Mouse (Mus musculus) midbrain, embryonic 13.5 days (tissue): Measurements from ENCODE around the gene Gm10401. TPM values are rescaled to one million over a fixed set of nuclear protein-coding genes. Genes with fewer than 3 reads are reported as not detected.
"Not testable (repeated sequence)": the region's sequence is repeated elsewhere in the genome, so short reads cannot be mapped to it uniquely, and the experiment has no call there.

ENCODE experiments used
- ATAC-seq: fragments of 200-750 bp; cut with Nextera tagmentation; 2 replicates; pipeline ENCODE4 v1.8.0; 2017; ENCODE audit warnings: mild to moderate bottlenecking, moderate TSS enrichment, moderate library complexity
- H3K27ac ChIP-seq: fragments of 300-500 bp; sonication (generic); 2 replicates; pipeline ENCODE4 v1.5.1; 2015; ENCODE audit warnings: inconsistent platforms, mild to moderate bottlenecking, moderate library complexity
- H3K27me3 ChIP-seq: fragments of 300-500 bp; sonication (generic); 2 replicates; pipeline ENCODE4 v1.6.1; 2015; ENCODE audit warnings: mild to moderate bottlenecking, inconsistent platforms
- H3K36me3 ChIP-seq: fragments of 300-500 bp; sonication (generic); 2 replicates; pipeline ENCODE4 v1.6.1; 2015; ENCODE audit warnings: mild to moderate bottlenecking, inconsistent platforms
- H3K4me1 ChIP-seq: fragments of 300-500 bp; sonication (generic); replicated peaks from 2 replicates; pipeline ENCODE4 v1.6.1; 2015; ENCODE audit warnings: inconsistent platforms
- H3K4me2 ChIP-seq: fragments of 300-500 bp; sonication (generic); replicated peaks from 2 replicates; pipeline ENCODE4 v1.6.1; 2015; ENCODE audit warnings: moderate library complexity, mild to moderate bottlenecking, inconsistent platforms
- H3K4me3 ChIP-seq: fragments of 300-500 bp; sonication (generic); replicated peaks from 2 replicates; pipeline ENCODE4 v1.5.1; 2015; ENCODE audit warnings: mild to moderate bottlenecking, inconsistent platforms
- H3K9ac ChIP-seq: fragments of 300-500 bp; sonication (generic); replicated peaks from 2 replicates; pipeline ENCODE4 v1.6.1; 2015; ENCODE audit warnings: mild to moderate bottlenecking, inconsistent platforms
- H3K9me3 ChIP-seq: fragments of 300-500 bp; sonication (generic); 2 replicates; pipeline ENCODE4 v1.6.1; 2016; ENCODE audit warnings: mild to moderate bottlenecking, inconsistent platforms
- WGBS: fragments of 180-500 bp; shearing (Covaris S2); methylation state at CpG from one replicate; pipeline ENCODE4 v1.1.7; 2015; 5-methylcytosine and 5-hydroxymethylcytosine counted together
- polyA plus RNA-seq: library from polyadenylated mRNA; unstranded; fragments of >200 nt; fragmentation: Nextera tagmentation; extraction: Ambion mirVana; gene quantifications from 2 replicates; pipeline ENCODE4 v1.2.1, GENCODE M21; 2015

Gm10401 gene
- polyA plus RNA-seq, 1 experiment from 2014 or later, result 41.9 TPM

- ATAC-seq, result no peak
- Histone ChIP-seq H3K4me1 (peaks cover 26% of the 10 kb centered on the region), H3K27me3 (no peaks in the 10 kb centered on the region), H3K4me3 (no peak overlapping the region), H3K9ac (no peak overlapping the region), H3K36me3 (peaks cover 52% of the 10 kb centered on the region), H3K4me2 (no peak overlapping the region), H3K9me3 (no peaks in the 10 kb centered on the region), H3K27ac (no peak overlapping the region)
- 93% methylated on average over 8 of the region's 8 CpGs for WGBS
These were observed 16.4 kb upstream of the Gm10401 start for GRCm38 (mm10) chr5:115114501-115114900.

- Histone ChIP-seq H3K4me3 (no peak overlapping the region), H3K4me1 (peaks cover 13% of the 10 kb centered on the region; the same call in 1 of the 2 replicates), H3K27ac (no peak overlapping the region), H3K9ac (no peak overlapping the region), H3K27me3 (no peaks in the 10 kb centered on the region), H3K4me2 (no peak overlapping the region), H3K9me3 (no peaks in the 10 kb centered on the region), H3K36me3 (peaks cover 52% of the 10 kb centered on the region)
- no peak for ATAC-seq
- WGBS, result 96% methylated on average over 12 of the region's 12 CpGs
These were observed 15.1 kb upstream of the Gm10401 start for GRCm38 (mm10) chr5:115113244-115113643.

GRCm38 (mm10) chr5:115111156-115111555 lies 13.1 kb upstream of the Gm10401 start:
- Histone ChIP-seq H3K4me3 (no peak overlapping the region), H3K4me2 (no peak overlapping the region), H3K9ac (no peak overlapping the region), H3K27me3 (no peaks in the 10 kb centered on the region), H3K9me3 (no peaks in the 10 kb centered on the region), H3K4me1 (peaks cover 13% of the 10 kb centered on the region; the same call in 1 of the 2 replicates), H3K27ac (no peak overlapping the region), H3K36me3 (peaks cover 44% of the 10 kb centered on the region)
- no peak for ATAC-seq
- 88% methylated on average over 8 of the region's 8 CpGs for WGBS

- H3K27ac ChIP-seq, H3K9me3 ChIP-seq, H3K4me1 ChIP-seq, H3K27me3 ChIP-seq, H3K4me2 ChIP-seq, H3K9ac ChIP-seq, ATAC-seq, H3K4me3 ChIP-seq: not testable (repeated sequence)
- peaks cover 33% of the 10 kb centered on the region for H3K36me3 ChIP-seq
- 95% methylated on average over 23 of the region's 23 CpGs for WGBS
These were observed 5.2 kb upstream of the Gm10401 start for GRCm38 (mm10) chr5:115103253-115103652.

GRCm38 (mm10) chr5:115102231-115102630 lies 4.1 kb upstream of the Gm10401 start:
- WGBS, result 91% methylated on average over 2 of the region's 2 CpGs
- Histone ChIP-seq H3K36me3 (peaks cover 43% of the 10 kb centered on the region), H3K9ac (no peak overlapping the region), H3K4me1 (no peaks in the 10 kb centered on the region), H3K4me3 (no peak overlapping the region), H3K27me3 (no peaks in the 10 kb centered on the region), H3K4me2 (no peak overlapping the region), H3K9me3 (no peaks in the 10 kb centered on the region), H3K27ac (no peak overlapping the region)
- ATAC-seq, result no peak

GRCm38 (mm10) chr5:115100473-115100872 lies 2.4 kb upstream of the Gm10401 start:
- peaks cover 58% of the 10 kb centered on the region for H3K36me3 ChIP-seq
- no peak for ATAC-seq

GRCm38 (mm10) chr5:115099991-115100390 lies 1.9 kb upstream of the Gm10401 start:
- Histone ChIP-seq H3K36me3 (peaks cover 63% of the 10 kb centered on the region), H3K4me2 (no peak overlapping the region), H3K27me3 (no peaks in the 10 kb centered on the region), H3K9ac (no peak overlapping the region), H3K27ac (no peak overlapping the region), H3K4me1 (no peaks in the 10 kb centered on the region), H3K9me3 (no peaks in the 10 kb centered on the region), H3K4me3 (no peak overlapping the region)
- 87% methylated on average over 9 of the region's 9 CpGs for WGBS
- ATAC-seq, result no peak

More at GRCm38 (mm10) chr5:115100473-115100872, 2.4 kb upstream of the Gm10401 start:
- H3K9ac ChIP-seq, result no peak overlapping the region
- WGBS, result 88% methylated on average over 6 of the region's 6 CpGs
- H3K4me3 ChIP-seq, result no peak overlapping the region
- no peak overlapping the region for H3K27ac ChIP-seq
- no peaks in the 10 kb centered on the region for H3K27me3 ChIP-seq
- H3K9me3 ChIP-seq, result no peaks in the 10 kb centered on the region
- no peaks in the 10 kb centered on the region for H3K4me1 ChIP-seq
- no peak overlapping the region for H3K4me2 ChIP-seq

- H3K9me3 ChIP-seq, result no peaks in the 10 kb centered on the region
- H3K36me3 ChIP-seq, result peaks cover 67% of the 10 kb centered on the region
- H3K27ac ChIP-seq, result no peak overlapping the region
- H3K27me3 ChIP-seq, result no peaks in the 10 kb centered on the region
- 85% methylated on average over 5 of the region's 5 CpGs for WGBS
- H3K4me3 ChIP-seq, result no peak overlapping the region
- H3K4me2 ChIP-seq, result no peak overlapping the region
- H3K9ac ChIP-seq, result no peak overlapping the region
- ATAC-seq, result no peak
- no peaks in the 10 kb centered on the region for H3K4me1 ChIP-seq
These were observed 1.4 kb upstream of the Gm10401 start for GRCm38 (mm10) chr5:115099530-115099929.

GRCm38 (mm10) chr5:115091776-115092175 lies 6.3 kb downstream of the Gm10401 start:
- ATAC-seq, result no peak
- no peak overlapping the region for H3K4me3 ChIP-seq
- no peaks in the 10 kb centered on the region for H3K27me3 ChIP-seq
- H3K27ac ChIP-seq, result no peak overlapping the region
- no peaks in the 10 kb centered on the region for H3K4me1 ChIP-seq
- 92% methylated on average over 6 of the region's 6 CpGs for WGBS
- peaks cover 84% of the 10 kb centered on the region for H3K36me3 ChIP-seq
- no peak overlapping the region for H3K9ac ChIP-seq
- H3K9me3 ChIP-seq, result no peaks in the 10 kb centered on the region
- no peak overlapping the region for H3K4me2 ChIP-seq

- H3K4me2 ChIP-seq, result no peak overlapping the region
- 82% methylated on average over 3 of the region's 3 CpGs for WGBS
- ATAC-seq, result no peak
These were observed 7.1 kb downstream of the Gm10401 start for GRCm38 (mm10) chr5:115091015-115091414.

GRCm38 (mm10) chr5:115089592-115090268 lies 8.4 kb downstream of the Gm10401 start:
- Histone ChIP-seq H3K4me1 (no peaks in the 10 kb centered on the region), H3K9me3 (no peaks in the 10 kb centered on the region), H3K27ac (no peak overlapping the region), H3K36me3 (peaks cover 82% of the 10 kb centered on the region), H3K27me3 (no peaks in the 10 kb centered on the region), H3K4me3 (no peak overlapping the region), H3K4me2 (no peak overlapping the region), H3K9ac (no peak overlapping the region)
- no peak for ATAC-seq
- 95% methylated on average over 5 of the region's 5 CpGs for WGBS

More at GRCm38 (mm10) chr5:115091015-115091414, 7.1 kb downstream of the Gm10401 start:
- Histone ChIP-seq H3K36me3 (peaks cover 84% of the 10 kb centered on the region), H3K9ac (no peak overlapping the region), H3K9me3 (no peaks in the 10 kb centered on the region), H3K27ac (no peak overlapping the region), H3K4me1 (no peaks in the 10 kb centered on the region), H3K4me3 (no peak overlapping the region), H3K27me3 (no peaks in the 10 kb centered on the region)

- 99% methylated on average over 2 of the region's 2 CpGs for whole genome bisulfite sequencing
- Histone ChIP-seq H3K4me2 (no peak overlapping the region), H3K4me1 (no peaks in the 10 kb centered on the region), H3K27ac (no peak overlapping the region), H3K9ac (no peak overlapping the region), H3K27me3 (no peaks in the 10 kb centered on the region), H3K36me3 (peaks cover 79% of the 10 kb centered on the region), H3K9me3 (no peaks in the 10 kb centered on the region), H3K4me3 (no peak overlapping the region)
- ATAC-seq, result no peak
These were observed 12.4 kb downstream of the Gm10401 start for GRCm38 (mm10) chr5:115085675-115086074.

GRCm38 (mm10) chr5:115083492-115083891 lies 14.6 kb downstream of the Gm10401 start:
- WGBS, result 95% methylated on average over 6 of the region's 6 CpGs
- Histone ChIP-seq H3K4me3 (no peak overlapping the region), H3K36me3 (peaks cover 58% of the 10 kb centered on the region), H3K27me3 (no peaks in the 10 kb centered on the region), H3K27ac (no peak overlapping the region), H3K4me2 (no peak overlapping the region), H3K9ac (no peak overlapping the region), H3K9me3 (no peaks in the 10 kb centered on the region), H3K4me1 (no peaks in the 10 kb centered on the region)
- no peak for ATAC-seq
